Mouse (Mus musculus) Patski (cell line): ENCODE measurements at regions not wholly inside any gene's neighbourhood (a gene's known extent, or its start where the extent isn't known, plus 50 kb on each side); places are given as distances from the start of the nearest gene placed in this dataset.

ENCODE experiments used
- ATAC-seq: fragments of 100-300 bp; one replicate; pipeline ENCODE4 v1.8.0; 2021
- CTCF ChIA-PET: fragments of 350-600 bp; sonication (Branson Sonifier 250); formaldehyde crosslinking; loops from one replicate; lab custom pipeline; 2022; ENCODE audit warnings: inconsistent platforms; lab: Charles Lee
- POLR2A ChIA-PET: fragments of 350-600 bp; sonication (Branson Sonifier 250); formaldehyde crosslinking; loops from one replicate; lab custom pipeline; 2022; ENCODE audit warnings: antibody characterized with exemption, inconsistent platforms; lab: Charles Lee
- DNase-seq: peaks from one replicate; pipeline ENCODE4 v3.0.0-alpha.2; 2011; ENCODE audit warnings: low read depth, low spot score
- H3K27me3 ChIP-seq: fragments of 371-371 bp; one replicate; pipeline ENCODE4 v1.5.1; 2021
- CTCF ChIP-seq: fragments of 100-300 bp; IDR thresholded peaks from one replicate; pipeline ENCODE4 v1.5.1; 2021
- in situ Hi-C: fragments of 300-500 bp; cut with MboI; formaldehyde crosslinking; loops from 3 replicates; pipeline ENCODE4 v1.11.1; 2018; ENCODE audit warnings: low pct_unique_long_range_greater_than_20kb, mixed read lengths

- ChIA-PET CTCF (interaction anchor here (1.8 kb wide), 1 partner anchor 48 kb away, joined by 4 read pairs; no protein-coding TSS in a partner anchor), POLR2A (no interaction called here)
- in situ Hi-C loops: no loop called here
- H3K27me3 ChIP-seq: peaks cover 24% of the 10 kb centered on the region
- TF ChIP-seq CTCF: no peak
- no peak for DNase-seq
- ATAC-seq: no peak
Observed at GRCm38 (mm10) chr8:49254311-49254828, 410.6 kb upstream of the Tenm3 start.

- CTCF ChIA-PET: no interaction called here
- in situ Hi-C loops: no loop called here
- no peak for ATAC-seq
- peaks cover 25% of the 10 kb centered on the region for H3K27me3 ChIP-seq
- POLR2A ChIA-PET: no interaction called here
- no peak for DNase-seq
- no peak for TF ChIP-seq CTCF
Observed at GRCm38 (mm10) chr8:49243002-49243401, 399.3 kb upstream of the Tenm3 start.

GRCm38 (mm10) chr8:49236822-49237071 is 393.0 kb upstream of the Tenm3 start:
- POLR2A ChIA-PET: no interaction called here
- peaks cover 10% of the 10 kb centered on the region for H3K27me3 ChIP-seq
- TF ChIP-seq CTCF: no peak
- in situ Hi-C loops: no loop called here
- CTCF ChIA-PET: no interaction called here
- ATAC-seq: no peak
- DNase-seq: no peak

- TF ChIP-seq CTCF: no peak
- peaks cover 10% of the 10 kb centered on the region for H3K27me3 ChIP-seq
- POLR2A ChIA-PET: no interaction called here
- no peak for ATAC-seq
- in situ Hi-C loops: no loop called here
- CTCF ChIA-PET: interaction anchor here (1.0 kb wide), 1 partner anchor 10 kb away, joined by 3 read pairs; no protein-coding TSS in a partner anchor
- no peak for DNase-seq
Observed at GRCm38 (mm10) chr8:49236021-49236821, 392.5 kb upstream of the Tenm3 start.

- peaks cover 52% of the 10 kb centered on the region for H3K27me3 ChIP-seq
- ChIA-PET POLR2A (no interaction called here), CTCF (interaction anchor here (1.6 kb wide), 1 partner anchor 16 kb away, joined by 3 read pairs; no protein-coding TSS in a partner anchor)
- ATAC-seq (no peak), DNase-seq (no peak)
- in situ Hi-C loops: no loop called here
- no peak for TF ChIP-seq CTCF
Observed at GRCm38 (mm10) chr8:49223841-49224420, 380.2 kb upstream of the Tenm3 start.

GRCm38 (mm10) chr8:49195333-49195640 is 351.5 kb upstream of the Tenm3 start:
- DNase-seq (no peak), ATAC-seq (no peak)
- in situ Hi-C loops: no loop called here
- POLR2A ChIA-PET: no interaction called here
- CTCF ChIA-PET: no interaction called here
- peaks cover 11% of the 10 kb centered on the region for H3K27me3 ChIP-seq
- TF ChIP-seq CTCF: no peak

- no peak for TF ChIP-seq CTCF
- ChIA-PET CTCF (no interaction called here), POLR2A (interaction anchor here (0.6 kb wide), 1 partner anchor 9 kb away, joined by 4 read pairs; no protein-coding TSS in a partner anchor)
- in situ Hi-C loops: no loop called here
- DNase-seq (no peak), ATAC-seq (no peak)
- peaks cover 11% of the 10 kb centered on the region for H3K27me3 ChIP-seq
Observed at GRCm38 (mm10) chr8:49194592-49195332, 351.0 kb upstream of the Tenm3 start.

GRCm38 (mm10) chr8:49186853-49187252 is 343.1 kb upstream of the Tenm3 start:
- DNase-seq (no peak), ATAC-seq (no peak)
- in situ Hi-C loops: no loop called here
- TF ChIP-seq CTCF: no peak
- ChIA-PET CTCF (interaction anchor here (0.5 kb wide), 1 partner anchor 30 kb away, joined by 3 read pairs; no protein-coding TSS in a partner anchor), POLR2A (no interaction called here)
- peaks cover 4% of the 10 kb centered on the region for H3K27me3 ChIP-seq

GRCm38 (mm10) chr8:49175386-49175785 is 331.6 kb upstream of the Tenm3 start:
- ChIA-PET CTCF (interaction anchor here (1.4 kb wide), 1 partner anchor 13 kb away, joined by 3 read pairs; no protein-coding TSS in a partner anchor), POLR2A (no interaction called here)
- DNase-seq: no peak
- peaks cover 13% of the 10 kb centered on the region for H3K27me3 ChIP-seq
- ATAC-seq: no peak
- TF ChIP-seq CTCF: no peak
- in situ Hi-C loops: no loop called here

- CTCF ChIA-PET: interaction anchor here (1.4 kb wide), 1 partner anchor 13 kb away, joined by 3 read pairs; no protein-coding TSS in a partner anchor
- POLR2A ChIA-PET: no interaction called here
- in situ Hi-C loops: no loop called here
- ATAC-seq (no peak), DNase-seq (no peak)
- TF ChIP-seq CTCF: no peak
- H3K27me3 ChIP-seq: peaks cover 13% of the 10 kb centered on the region
Observed at GRCm38 (mm10) chr8:49174956-49175355, 331.2 kb upstream of the Tenm3 start.
